Mouse (Mus musculus) small intestine, adult 2 months (tissue): Measurements from ENCODE around the gene Rara.

Source experiments
- CTCF ChIP-seq: fragments of 200-500 bp; IDR thresholded peaks from 2 replicates; pipeline ENCODE4 v1.5.1; 2012; ENCODE audit warnings: low read depth, mild to moderate bottlenecking, control low read depth, inconsistent platforms, low read length, moderate library complexity, mixed read lengths; ENCODE audit not compliant: insufficient replicate concordance, insufficient read length; ENCODE audit errors: extremely low read depth
- POLR2A ChIP-seq: fragments of 200-500 bp; IDR thresholded peaks from 2 replicates; pipeline ENCODE4 v1.6.1; 2012; ENCODE audit warnings: low read depth, mild to moderate bottlenecking, control low read depth, inconsistent platforms, low read length, moderate library complexity

DNA sequence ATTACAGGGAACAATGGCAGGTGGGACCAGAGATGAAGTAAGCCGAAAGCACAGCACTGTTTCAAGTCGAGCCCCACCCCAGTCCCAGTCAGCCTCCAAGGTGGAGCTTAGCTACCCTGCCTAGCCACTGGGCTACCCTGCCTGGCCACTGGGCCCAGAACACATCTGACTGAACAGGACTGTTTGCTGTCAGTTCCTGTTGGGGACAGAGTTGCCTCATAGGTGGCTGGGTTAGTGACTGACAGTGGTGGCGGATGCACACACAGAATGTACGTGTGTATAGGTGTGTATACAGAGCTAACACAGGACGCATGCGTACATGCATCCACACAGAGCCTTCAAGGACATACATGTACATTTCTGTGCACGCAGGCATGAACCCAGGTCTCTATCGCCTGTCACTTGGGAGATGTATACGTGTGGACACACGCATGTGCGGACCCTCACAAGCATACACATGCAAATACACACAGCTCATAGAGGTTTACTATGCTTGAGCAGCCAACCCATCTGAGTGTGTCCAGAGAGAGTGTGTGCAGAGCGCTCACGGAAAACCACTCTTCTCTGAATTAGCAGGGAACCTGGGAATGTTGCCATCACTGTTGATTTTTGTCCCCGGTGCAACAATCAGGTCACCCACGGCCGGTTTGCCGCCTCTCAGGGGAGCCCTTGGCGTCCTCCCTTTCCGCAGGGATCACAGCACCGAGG, 53.8 kb downstream of the Rara start:
- no peak for TF ChIP-seq CTCF
- no peak for TF ChIP-seq POLR2A
